Mouse (Mus musculus) forebrain, postnatal 0 days (tissue): Measurements from ENCODE around the gene Dtx4. TPM values are rescaled to one million over a fixed set of nuclear protein-coding genes. Genes with fewer than 3 reads are reported as not detected.

Experiments
- ATAC-seq: fragments of 200-750 bp; cut with Nextera tagmentation; 2 replicates; pipeline ENCODE4 v1.8.0; 2017; ENCODE audit warnings: mild to moderate bottlenecking, moderate library complexity
- DNase-seq: peaks from one replicate; pipeline ENCODE4 v3.0.0-alpha.2; 2015
- H3K27ac ChIP-seq: fragments of 300-500 bp; sonication (generic); 2 replicates; pipeline ENCODE4 v1.5.1; 2014; ENCODE audit warnings: low read depth, mild to moderate bottlenecking, antibody characterized with exemption, low read length, moderate library complexity, mixed read lengths
- H3K27me3 ChIP-seq: fragments of 300-500 bp; sonication (generic); 2 replicates; pipeline ENCODE4 v1.6.1; 2014; ENCODE audit warnings: mild to moderate bottlenecking, low read length, mixed read lengths; ENCODE audit not compliant: insufficient read depth
- H3K36me3 ChIP-seq: fragments of 300-500 bp; sonication (generic); 2 replicates; pipeline ENCODE4 v1.6.1; 2014; ENCODE audit warnings: mild to moderate bottlenecking, moderate library complexity; ENCODE audit not compliant: insufficient read depth
- H3K4me1 ChIP-seq: fragments of 300-500 bp; sonication (generic); 2 replicates; pipeline ENCODE4 v1.6.1; 2014; ENCODE audit warnings: antibody characterized with exemption; ENCODE audit not compliant: insufficient read depth
- H3K4me2 ChIP-seq: fragments of 300-500 bp; sonication (generic); 2 replicates; pipeline ENCODE4 v1.6.1; 2014; ENCODE audit warnings: low read depth, mild to moderate bottlenecking, moderate library complexity
- H3K4me3 ChIP-seq: fragments of 300-500 bp; sonication (generic); 2 replicates; pipeline ENCODE4 v1.5.1; 2014; ENCODE audit warnings: low read depth, low read length, mixed read lengths
- H3K9ac ChIP-seq: fragments of 300-500 bp; sonication (generic); 2 replicates; pipeline ENCODE4 v1.6.1; 2014; ENCODE audit warnings: mild to moderate bottlenecking
- H3K9me3 ChIP-seq: fragments of 300-500 bp; sonication (generic); 2 replicates; pipeline ENCODE4 v1.6.1; 2016; ENCODE audit warnings: low read length
- CTCF ChIP-seq: sonication (generic); IDR thresholded peaks from 2 replicates; pipeline ENCODE4 v1.5.1; 2016; ENCODE audit warnings: antibody characterized with exemption, control low read depth, low read depth
- WGBS: fragments of 180-500 bp; shearing (Covaris S2); extraction: QIAGEN DNeasy Blood & Tissue Kit; methylation state at CpG from one replicate; pipeline ENCODE4 v1.1.7; 2014; 5-methylcytosine and 5-hydroxymethylcytosine counted together
- polyA plus RNA-seq: library from polyadenylated mRNA; unstranded; fragments of >200 nt; fragmentation: Nextera tagmentation; extraction: Ambion mirVana; gene quantifications from 2 replicates; pipeline ENCODE4 v1.2.1, GENCODE M21; 2015
- total RNA-seq: library from RNA; depleted of rRNA; stranded (reverse); fragments of >200 nt; gene quantifications from 2 replicates; pipeline ENCODE4 v1.2.3, GENCODE M21; 2014

Dtx4 gene
- total and polyA plus RNA-seq, 2 experiments from 2014 or later: 20.6 to 48.8 TPM

GRCm38 (mm10) chr19:12467436-12467835 is 33.8 kb downstream of the Dtx4 start:
- Histone ChIP-seq H3K27me3 (no peaks in the 10 kb centered on the region), H3K27ac (no peak overlapping the region), H3K9me3 (no peaks in the 10 kb centered on the region), H3K36me3 (peaks cover 28% of the 10 kb centered on the region), H3K4me2 (no peak overlapping the region), H3K9ac (no peak overlapping the region), H3K4me1 (no peaks in the 10 kb centered on the region), H3K4me3 (no peak overlapping the region)
- ATAC-seq (0 out of 2 replicates have a peak, but pooled peaks have one; percentile 10), DNase-seq (peak; percentile 47)
- TF ChIP-seq CTCF: peak; percentile 62
- WGBS: 83% methylated on average over 5 of the region's 5 CpGs

- H3K9ac ChIP-seq: no peak overlapping the region
- no peaks in the 10 kb centered on the region for H3K9me3 ChIP-seq
- H3K4me3 ChIP-seq: no peak overlapping the region
- no peaks in the 10 kb centered on the region for H3K27me3 ChIP-seq
- ATAC-seq (peak; percentile 40; the same call in 1 of the 2 replicates), DNase-seq (peak; percentile 67)
- no peak overlapping the region for H3K27ac ChIP-seq
- TF ChIP-seq CTCF: peak; percentile 89
- H3K4me2 ChIP-seq: no peak overlapping the region
- no peaks in the 10 kb centered on the region for H3K4me1 ChIP-seq
- peaks cover 21% of the 10 kb centered on the region for H3K36me3 ChIP-seq
- 20% methylated on average over 7 of the region's 7 CpGs for WGBS
These were observed 35.0 kb downstream of the Dtx4 start for GRCm38 (mm10) chr19:12466204-12466603.

- no peak overlapping the region for H3K4me2 ChIP-seq
- WGBS: 92% methylated on average over 10 of the region's 10 CpGs
These were observed 35.6 kb downstream of the Dtx4 start for GRCm38 (mm10) chr19:12465530-12466144.

GRCm38 (mm10) chr19:12464674-12465073 is 36.6 kb downstream of the Dtx4 start:
- H3K4me2 ChIP-seq: no peak overlapping the region
- peaks cover 21% of the 10 kb centered on the region for H3K36me3 ChIP-seq
- H3K4me1 ChIP-seq: no peaks in the 10 kb centered on the region
- no peak overlapping the region for H3K4me3 ChIP-seq
- DNase-seq (no peak), ATAC-seq (no peak)
- H3K9ac ChIP-seq: no peak overlapping the region
- no peak overlapping the region for H3K27ac ChIP-seq
- WGBS: 67% methylated on average over 4 of the region's 4 CpGs
- no peaks in the 10 kb centered on the region for H3K9me3 ChIP-seq
- TF ChIP-seq CTCF: no peak
- no peaks in the 10 kb centered on the region for H3K27me3 ChIP-seq

More at GRCm38 (mm10) chr19:12465530-12466144, 35.6 kb downstream of the Dtx4 start:
- Histone ChIP-seq H3K4me1 (no peaks in the 10 kb centered on the region), H3K4me3 (no peak overlapping the region), H3K36me3 (peaks cover 21% of the 10 kb centered on the region), H3K9me3 (no peaks in the 10 kb centered on the region), H3K27me3 (no peaks in the 10 kb centered on the region), H3K27ac (no peak overlapping the region), H3K9ac (no peak overlapping the region)
- no peak for DNase-seq
- TF ChIP-seq CTCF: no peak
- no peak for ATAC-seq

- DNase-seq (no peak), ATAC-seq (no peak)
- H3K9me3 ChIP-seq: no peaks in the 10 kb centered on the region
- H3K4me1 ChIP-seq: no peaks in the 10 kb centered on the region
- no peak overlapping the region for H3K9ac ChIP-seq
- no peak for TF ChIP-seq CTCF
- H3K4me2 ChIP-seq: no peak overlapping the region
- H3K27ac ChIP-seq: no peak overlapping the region
- H3K27me3 ChIP-seq: no peaks in the 10 kb centered on the region
- peaks cover 17% of the 10 kb centered on the region for H3K36me3 ChIP-seq
- 77% methylated on average over 5 of the region's 5 CpGs for WGBS
- H3K4me3 ChIP-seq: no peak overlapping the region
These were observed 37.1 kb downstream of the Dtx4 start for GRCm38 (mm10) chr19:12464127-12464526.

- Histone ChIP-seq H3K36me3 (peaks cover 12% of the 10 kb centered on the region), H3K9ac (no peak overlapping the region), H3K4me3 (no peak overlapping the region), H3K4me2 (no peak overlapping the region), H3K27ac (no peak overlapping the region), H3K9me3 (no peaks in the 10 kb centered on the region), H3K4me1 (no peaks in the 10 kb centered on the region), H3K27me3 (no peaks in the 10 kb centered on the region)
- DNase-seq (no peak), ATAC-seq (no peak)
- 21% methylated on average over 1 of the region's 1 CpGs for WGBS
- no peak for TF ChIP-seq CTCF
These were observed 37.6 kb downstream of the Dtx4 start for GRCm38 (mm10) chr19:12463722-12464035.

- ATAC-seq: no peak
- Histone ChIP-seq H3K36me3 (peaks cover 6% of the 10 kb centered on the region; the same call in 1 of the 2 replicates), H3K27me3 (no peaks in the 10 kb centered on the region), H3K4me1 (no peaks in the 10 kb centered on the region), H3K9me3 (no peaks in the 10 kb centered on the region), H3K27ac (no peak overlapping the region), H3K4me3 (no peak overlapping the region), H3K9ac (no peak overlapping the region), H3K4me2 (no peak overlapping the region)
- DNase-seq: no peak
- no peak for TF ChIP-seq CTCF
- 51% methylated on average over 7 of the region's 7 CpGs for WGBS
These were observed 38.2 kb downstream of the Dtx4 start for GRCm38 (mm10) chr19:12462851-12463721.
